Mouse (Mus musculus) olfactory bulb, adult 2 months (tissue): ENCODE data around the gene Nup62. TPM values are rescaled to one million over a fixed set of nuclear protein-coding genes. Genes with fewer than 3 reads are reported as not detected.

Source experiments
- H3K27ac ChIP-seq: fragments of 200-500 bp; 2 replicates; pipeline ENCODE4 v1.5.1; 2012; ENCODE audit warnings: low read depth, low read length; ENCODE audit not compliant: insufficient read depth
- H3K4me1 ChIP-seq: fragments of 200-500 bp; 2 replicates; pipeline ENCODE4 v1.6.1; 2012; ENCODE audit warnings: low read length; ENCODE audit not compliant: control insufficient read depth, insufficient read depth
- H3K4me3 ChIP-seq: fragments of 200-500 bp; 2 replicates; pipeline ENCODE4 v1.5.1; 2012; ENCODE audit warnings: mild to moderate bottlenecking, low read depth, low read length, moderate library complexity; ENCODE audit not compliant: insufficient read depth
- CTCF ChIP-seq: fragments of 200-500 bp; IDR thresholded peaks from 2 replicates; pipeline ENCODE4 v1.5.1; 2012; ENCODE audit warnings: low read depth, mild to moderate bottlenecking, low read length, moderate library complexity; ENCODE audit not compliant: insufficient read depth
- POLR2A ChIP-seq: fragments of 200-500 bp; IDR thresholded peaks from 2 replicates; pipeline ENCODE4 v1.6.1; 2012; ENCODE audit warnings: mild to moderate bottlenecking, low read depth, low read length, moderate library complexity; ENCODE audit not compliant: insufficient read depth
- WGBS: fragments of 180-500 bp; shearing (Covaris S2); methylation state at CpG from one replicate; pipeline ENCODE4 v1.1.7; 2018; 5-methylcytosine and 5-hydroxymethylcytosine counted together
- polyA plus RNA-seq: library from polyadenylated mRNA; stranded (reverse); fragments of >200 nt; gene quantifications from 2 replicates; pipeline ENCODE4 v1.2.4, GENCODE M21; 2012; ENCODE audit warnings: low replicate concordance; ENCODE audit not compliant: missing spikeins, insufficient read depth, insufficient read length

Gene Nup62
- polyA plus RNA-seq, 1 experiment = not detected

- H3K4me3 ChIP-seq = no peak overlapping the region
- 0 out of 2 replicates have a peak, but pooled peaks cover under 1% of the 10 kb centered on the region for H3K4me1 ChIP-seq
- TF ChIP-seq CTCF (no peak), POLR2A (no peak)
- H3K27ac ChIP-seq = no peak overlapping the region
- WGBS = 81% methylated on average over 3 of the region's 3 CpGs
Observed at GRCm38 (mm10) chr7:44826771-44827170, 10.9 kb downstream of the Nup62 start.

- TF ChIP-seq POLR2A = no peak
- no peak for TF ChIP-seq CTCF
- WGBS = 81% methylated on average over 5 of the region's 5 CpGs
- H3K27ac ChIP-seq = no peak overlapping the region
- H3K4me3 ChIP-seq = no peak overlapping the region
- H3K4me1 ChIP-seq = no peaks in the 10 kb centered on the region
Observed at GRCm38 (mm10) chr7:44828706-44829105, 12.8 kb downstream of the Nup62 start.

GRCm38 (mm10) chr7:44832763-44833162, 16.9 kb downstream of the Nup62 start:
- TF ChIP-seq POLR2A = no peak
- TF ChIP-seq CTCF = no peak
- Histone ChIP-seq H3K27ac (no peak overlapping the region), H3K4me3 (no peak overlapping the region), H3K4me1 (no peaks in the 10 kb centered on the region)
- 65% methylated on average over 4 of the region's 4 CpGs for WGBS

- TF ChIP-seq POLR2A = no peak
- TF ChIP-seq CTCF = no peak
- H3K27ac ChIP-seq = no peak overlapping the region
- H3K4me1 ChIP-seq = peaks cover 15% of the 10 kb centered on the region; the same call in 1 of the 2 replicates
- H3K4me3 ChIP-seq = no peak overlapping the region
- WGBS = 96% methylated on average over 1 of the region's 1 CpGs
Observed at GRCm38 (mm10) chr7:44835373-44836015, 19.6 kb downstream of the Nup62 start.

GRCm38 (mm10) chr7:44836016-44836404, 20.1 kb downstream of the Nup62 start:
- Histone ChIP-seq H3K27ac (no peak overlapping the region), H3K4me1 (peaks cover 15% of the 10 kb centered on the region; the same call in 1 of the 2 replicates), H3K4me3 (no peak overlapping the region)
- TF ChIP-seq POLR2A (no peak), CTCF (no peak)
- WGBS = 55% methylated on average over 3 of the region's 3 CpGs

GRCm38 (mm10) chr7:44836423-44837053, 20.6 kb downstream of the Nup62 start:
- TF ChIP-seq POLR2A = no peak
- no peak for TF ChIP-seq CTCF
- Histone ChIP-seq H3K4me1 (peaks cover 15% of the 10 kb centered on the region; the same call in 1 of the 2 replicates), H3K4me3 (no peak overlapping the region), H3K27ac (no peak overlapping the region)
- WGBS = 82% methylated on average over 9 of the region's 9 CpGs

GRCm38 (mm10) chr7:44838073-44838472, 22.2 kb downstream of the Nup62 start:
- TF ChIP-seq POLR2A (no peak), CTCF (no peak)
- H3K27ac ChIP-seq = no peak overlapping the region
- peaks cover 15% of the 10 kb centered on the region; the same call in 1 of the 2 replicates for H3K4me1 ChIP-seq
- no peak overlapping the region for H3K4me3 ChIP-seq
- WGBS = 87% methylated on average over 6 of the region's 6 CpGs

GRCm38 (mm10) chr7:44839171-44839490, 23.2 kb downstream of the Nup62 start:
- TF ChIP-seq POLR2A = no peak
- no peak for TF ChIP-seq CTCF
- peaks cover 15% of the 10 kb centered on the region; the same call in 1 of the 2 replicates for H3K4me1 ChIP-seq
- 61% methylated on average over 11 of the region's 11 CpGs for whole genome bisulfite sequencing
- no peak overlapping the region for H3K4me3 ChIP-seq
- H3K27ac ChIP-seq = no peak overlapping the region

GRCm38 (mm10) chr7:44839491-44840191, 23.8 kb downstream of the Nup62 start:
- TF ChIP-seq POLR2A (no peak), CTCF (no peak)
- H3K27ac ChIP-seq = no peak overlapping the region
- WGBS = 20% methylated on average over 58 of the region's 58 CpGs

More at GRCm38 (mm10) chr7:44839491-44840191, 23.8 kb downstream of the Nup62 start:
- peaks cover 15% of the 10 kb centered on the region; the same call in 1 of the 2 replicates for H3K4me1 ChIP-seq
- no peak overlapping the region for H3K4me3 ChIP-seq
